Mouse (Mus musculus): ENCODE data around the gene Spint5. TPM values are rescaled to one million over a fixed set of nuclear protein-coding genes. Genes with fewer than 3 reads are reported as not detected.
A peak's percentile ranks its signal among the peaks of the same experiment; 100 is the strongest.

Spint5 gene
- total and polyA plus RNA-seq, 3 experiments, result not detected

GRCm38 (mm10) chr2:164745843-164746479, 30.9 kb downstream of the Spint5 start, which contains the start of the genes Wfdc3 and Dnttip1 (continued):
- TF ChIP-seq CHD1 (IDR thresholded peaks at IDR 0.05; ENCODE audit: low read depth, low read length) (no peak), POLR2AphosphoS2 (IDR thresholded peaks at IDR 0.05; ENCODE audit: low read length) (no peak), NRF1 (IDR thresholded peaks at IDR 0.05; ENCODE audit: insufficient read depth, low read depth, low read length, poor library complexity, severe bottlenecking) (peak; percentile 89), ELF1 (IDR thresholded peaks at IDR 0.05; ENCODE audit: low read depth, low read length) (peak; percentile 93), NELFE (IDR thresholded peaks at IDR 0.05; ENCODE audit: low read depth, low read length) (peak; percentile 62), UBTF (IDR thresholded peaks at IDR 0.05; ENCODE audit: borderline replicate concordance, insufficient read depth, low read depth, low read length) (no peak), MYB (IDR thresholded peaks at IDR 0.05; ENCODE audit: low read depth, low read length) (0 out of 2 replicates have a peak, but pooled peaks have one; percentile 35), TAL1 (IDR thresholded peaks at IDR 0.05; ENCODE audit: low read length) (no peak), GABPA (IDR thresholded peaks at IDR 0.05; ENCODE audit: low read depth, low read length) (no peak)

- Histone ChIP-seq H3K4me1 (ENCODE audit: control insufficient read depth in 1 of 2, insufficient read depth in 2 of 2, low read length in 2 of 2) (peaks cover 7 to 22% of the 10 kb centered on the region in 2 experiments), H3K27ac (ENCODE audit: control insufficient read depth, low read depth, low read length) (no peak overlapping the region)
- no peak for DNase-seq (ENCODE audit: low read depth, low spot score)
Observed at GRCm38 (mm10) chr2:164746693-164747092, 31.6 kb downstream of the Spint5 start.

GRCm38 (mm10) chr2:164748191-164748590, 33.1 kb downstream of the Spint5 start:
- H3K9ac ChIP-seq (ENCODE audit: control insufficient read depth, low read depth, low read length, poor library complexity, severe bottlenecking), result no peak overlapping the region
- H3K9me3 ChIP-seq (replicated peaks; ENCODE audit: insufficient read depth, low read length), result no peaks in the 10 kb centered on the region
- H3K36me3 ChIP-seq (ENCODE audit: control insufficient read depth in 1 of 2, insufficient read depth in 2 of 2, low read length in 2 of 2), result peaks cover 13 to 17% of the 10 kb centered on the region in 2 experiments
- no peaks in the 10 kb centered on the region for H3K27me3 ChIP-seq (ENCODE audit: control insufficient read depth in 1 of 2, insufficient read depth in 2 of 2, low read length in 2 of 2)
- H3K4me1 ChIP-seq (ENCODE audit: control insufficient read depth in 1 of 2, insufficient read depth in 2 of 2, low read length in 2 of 2), result peaks cover 7 to 19% of the 10 kb centered on the region in 2 experiments
- DNase-seq (ENCODE audit: low read depth, low spot score), result no peak
- H3K27ac ChIP-seq (ENCODE audit: control insufficient read depth, low read depth, low read length), result no peak overlapping the region
- no peak overlapping the region for H3K4me3 ChIP-seq (ENCODE audit: control insufficient read depth in 1 of 2, insufficient read depth in 1 of 2, low read depth in 2 of 2, low read length in 2 of 2)
- no peak for TF ChIP-seq HCFC1 (IDR thresholded peaks at IDR 0.05; ENCODE audit: low read depth, low read length)
- TF ChIP-seq MXI1 (IDR thresholded peaks at IDR 0.05; ENCODE audit: low read depth, low read length), result no peak
- TF ChIP-seq TAL1 (IDR thresholded peaks at IDR 0.05; ENCODE audit: low read length), result no peak
- TF ChIP-seq ZC3H11A (IDR thresholded peaks at IDR 0.05; ENCODE audit: low read depth, low read length), result no peak
- TF ChIP-seq POLR2A (IDR thresholded peaks at IDR 0.05; ENCODE audit: control insufficient read depth in 1 of 2, insufficient read depth in 1 of 2, low read depth in 1 of 2, low read length in 2 of 2, poor library complexity in 1 of 2), result no peak
- TF ChIP-seq MYB (IDR thresholded peaks at IDR 0.05; ENCODE audit: low read depth, low read length), result no peak
- peaks cover 18% of the 10 kb centered on the region for H3K79me2 ChIP-seq (ENCODE audit: control insufficient read depth, insufficient read depth, low read length, poor library complexity)

More at GRCm38 (mm10) chr2:164746693-164747092, 31.6 kb downstream of the Spint5 start:
- Histone ChIP-seq H3K79me2 (ENCODE audit: control insufficient read depth, insufficient read depth, low read length, poor library complexity) (peaks cover 18% of the 10 kb centered on the region), H3K36me3 (ENCODE audit: control insufficient read depth in 1 of 2, insufficient read depth in 2 of 2, low read length in 2 of 2) (peaks cover 12 to 13% of the 10 kb centered on the region in 2 experiments), H3K4me3 (ENCODE audit: control insufficient read depth in 1 of 2, insufficient read depth in 1 of 2, low read depth in 2 of 2, low read length in 2 of 2) (peak overlapping the region; percentile 83 to 89), H3K27me3 (ENCODE audit: control insufficient read depth in 1 of 2, insufficient read depth in 2 of 2, low read length in 2 of 2) (no peaks in the 10 kb centered on the region), H3K9me3 (replicated peaks; ENCODE audit: insufficient read depth, low read length) (no peaks in the 10 kb centered on the region), H3K9ac (ENCODE audit: control insufficient read depth, low read depth, low read length, poor library complexity, severe bottlenecking) (peak overlapping the region; percentile 90)
- TF ChIP-seq MAFK (IDR thresholded peaks at IDR 0.05; ENCODE audit: borderline replicate concordance, low read depth, low read length) (no peak), GATA1 (IDR thresholded peaks at IDR 0.05; ENCODE audit: low read depth, low read length) (no peak), MXI1 (IDR thresholded peaks at IDR 0.05; ENCODE audit: low read depth, low read length) (no peak), RAD21 (IDR thresholded peaks at IDR 0.05; ENCODE audit: low read depth, low read length) (no peak), HCFC1 (IDR thresholded peaks at IDR 0.05; ENCODE audit: low read depth, low read length) (no peak), CHD1 (IDR thresholded peaks at IDR 0.05; ENCODE audit: low read depth, low read length) (no peak), MEF2A (IDR thresholded peaks at IDR 0.05; ENCODE audit: extremely low read depth, insufficient replicate concordance, low read depth, low read length, poor library complexity, severe bottlenecking) (no peak)

Measured in MEL (cell line).